Mouse (Mus musculus) sigmoid colon, adult 10 weeks (tissue): Measurements from ENCODE around the gene 1700025G04Rik. TPM values are rescaled to one million over a fixed set of nuclear protein-coding genes. Genes with fewer than 3 reads are reported as not detected.

Experiments
- polyA plus RNA-seq: library from polyadenylated mRNA; stranded (reverse); fragments of 350-450 nt; fragmentation: Illumina TruSeq; extraction: RNeasy Lipid Tissue Mini Kit (QIAGEN cat#74804); gene quantifications from one replicate; pipeline ENCODE4 v1.2.3, GENCODE M21; 2014; ENCODE audit warnings: low read depth, low replicate concordance

The 1700025G04Rik gene
- 91.6 TPM for polyA plus RNA-seq

GRCm38 (mm10) chr1:152090018-152090553 lies at the start of gene 1700025G04Rik:
TSS of gene 1700025G04Rik (minus strand) at chr1:152090125.

